In genomic region chr1:36145050-36145449, GRCm38 (mm10) we compare ENCODE assay signal across 7 mouse cellular contexts.
DNase-seq lines count a peak whose midpoint lies in the region; ATAC-seq and TF ChIP-seq lines count a peak whose summit lies in the region.

No protein-coding gene starts in this region.

- 6% methylated on average over 1 of the region's 1 CpGs for WGBS in kidney, adult 2 months
- WGBS in kidney, embryonic 15.5 days, result 20% methylated on average over 1 of the region's 1 CpGs

- no peaks in the 10 kb centered on the region for H3K27me3 ChIP-seq in kidney, adult 2 months (replicated peaks; ENCODE audit: control insufficient read depth, insufficient read depth, low read length)
- H3K27me3 ChIP-seq in kidney, embryonic 15.5 days, result no peaks in the 10 kb centered on the region

- TF ChIP-seq CTCF in kidney, adult 2 months (conservative IDR thresholded peaks at IDR 0.05; ENCODE audit: insufficient read depth, insufficient read length, low read depth, low read length), result peak; percentile 30; the same call in 1 of the 2 replicates

- H3K4me2 ChIP-seq in kidney, embryonic 15.5 days, result no peak overlapping the region

- no peak for ATAC-seq in kidney, embryonic 15.5 days (replicated peaks; ENCODE audit: low FRiP score)
- ATAC-seq in CD4-positive, CD25-positive, alpha-beta regulatory T cell, adult 4 months, result peak; percentile 34

- no peaks in the 10 kb centered on the region for H3K9me3 ChIP-seq in kidney, embryonic 15.5 days (replicated peaks)

- no peak overlapping the region for H3K9ac ChIP-seq in kidney, embryonic 15.5 days

- TF ChIP-seq POLR2A in kidney, adult 2 months (IDR thresholded peaks at IDR 0.05; ENCODE audit: low read depth, low read length), result no peak

- DNase-seq in kidney, adult 2 months, result peak; percentile 61
- DNase-seq in T-cell, adult 2 months (ENCODE audit: low spot score), result peak; percentile 50
- DNase-seq in kidney, postnatal 36 days, result peak; percentile 42 to 71
- DNase-seq in retina, embryonic 14.5 days (ENCODE audit: low spot score), result peak; percentile 55
- DNase-seq in urinary bladder, postnatal 10 days (ENCODE audit: low spot score), result no peak

- H3K4me3 ChIP-seq in kidney, adult 2 months (ENCODE audit: insufficient read depth, low read depth, low read length), result no peak overlapping the region
- no peak overlapping the region for H3K4me3 ChIP-seq in kidney, embryonic 15.5 days (replicated peaks)

- H3K4me1 ChIP-seq in kidney, adult 2 months (ENCODE audit: control insufficient read depth, insufficient read depth, low read length), result no peaks in the 10 kb centered on the region
- no peaks in the 10 kb centered on the region for H3K4me1 ChIP-seq in kidney, embryonic 15.5 days

- no peaks in the 10 kb centered on the region for H3K36me3 ChIP-seq in kidney, adult 2 months (ENCODE audit: control insufficient read depth, insufficient read depth, low read length)
- peaks cover 91% of the 10 kb centered on the region for H3K36me3 ChIP-seq in kidney, embryonic 15.5 days

- no peak overlapping the region for H3K27ac ChIP-seq in kidney, adult 2 months (ENCODE audit: insufficient read depth, low read depth, low read length)
- no peak overlapping the region for H3K27ac ChIP-seq in kidney, embryonic 15.5 days
